Mouse (Mus musculus) MN1 (cell line): Measurements from ENCODE around the gene Abcc12.

Source experiments
- DNase-seq: peaks from one replicate; pipeline ENCODE4 v3.0.0-alpha.2; 2016; ENCODE audit warnings: low spot score

Abcc12 gene

DNA sequence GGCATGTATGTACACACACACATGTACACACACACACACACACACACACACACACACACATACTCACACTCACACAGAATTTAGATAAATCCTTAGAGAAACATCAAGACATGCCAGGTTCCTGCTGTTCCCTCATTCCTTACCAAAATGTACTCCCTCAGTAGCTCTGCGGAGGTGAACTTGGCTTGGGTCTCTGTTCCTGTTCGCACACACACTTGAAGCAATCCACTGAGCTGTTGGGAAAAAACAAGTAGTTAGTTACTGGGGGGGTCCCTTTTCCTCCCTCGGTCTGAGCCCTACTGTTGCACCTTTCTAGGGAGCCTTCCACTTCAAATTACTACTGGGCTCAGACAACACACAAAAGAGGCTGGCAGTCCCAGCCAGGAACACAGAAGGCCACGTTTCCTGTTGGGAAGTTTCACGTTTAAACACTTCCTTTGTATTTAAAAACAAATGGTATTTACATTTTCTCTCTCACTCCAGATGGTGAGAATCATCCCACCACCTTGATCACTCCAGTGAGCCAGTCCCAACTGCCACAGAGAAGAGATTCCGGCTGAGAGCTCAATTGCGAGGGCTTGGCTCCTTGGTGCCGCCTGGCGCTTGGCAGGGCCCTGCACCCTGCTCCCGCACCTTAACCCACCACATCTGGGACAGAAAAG lies 68.2 kb downstream of the Abcc12 start:
- no peak for DNase-seq

DNA sequence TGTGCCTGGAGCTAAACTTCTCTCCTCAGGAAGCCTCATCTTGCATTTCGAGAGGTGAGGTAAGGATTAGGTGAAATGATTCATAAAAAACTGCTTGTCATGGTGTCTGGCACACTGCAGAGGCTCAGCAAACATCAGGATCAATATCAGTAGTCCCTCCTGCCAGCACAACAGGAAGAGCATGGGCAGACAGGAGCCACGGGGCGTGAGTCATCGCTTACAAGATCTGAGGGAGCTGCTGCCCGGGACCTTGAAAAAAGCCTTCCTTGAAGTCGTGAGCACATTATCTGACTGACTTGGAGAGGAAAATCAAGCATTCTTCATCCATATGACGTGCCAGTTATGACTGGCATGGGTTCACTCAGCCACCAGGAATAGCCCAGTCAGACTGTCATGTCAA lies 79.1 kb downstream of the Abcc12 start:
- peak; percentile 63 for DNase-seq

DNA sequence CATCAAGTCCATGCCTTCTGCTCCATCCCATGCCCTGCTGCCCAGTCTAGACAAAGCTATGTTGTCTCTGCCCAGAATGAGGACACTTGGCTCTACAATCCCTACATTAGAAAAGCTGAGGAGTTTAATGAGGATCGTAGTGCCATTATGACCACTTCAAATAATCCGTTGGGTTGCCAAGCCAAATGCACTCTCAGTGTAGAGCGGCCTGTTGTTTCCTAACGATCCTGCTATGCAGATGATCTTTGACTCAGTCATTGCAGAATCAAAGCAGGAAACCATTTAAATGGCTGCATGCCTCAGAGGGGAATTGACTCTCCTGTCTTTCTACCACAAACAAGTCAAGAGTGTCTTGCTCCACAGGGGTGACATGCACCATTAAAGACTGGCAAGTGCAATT lies 85.4 kb downstream of the Abcc12 start:
- DNase-seq = no peak

DNA sequence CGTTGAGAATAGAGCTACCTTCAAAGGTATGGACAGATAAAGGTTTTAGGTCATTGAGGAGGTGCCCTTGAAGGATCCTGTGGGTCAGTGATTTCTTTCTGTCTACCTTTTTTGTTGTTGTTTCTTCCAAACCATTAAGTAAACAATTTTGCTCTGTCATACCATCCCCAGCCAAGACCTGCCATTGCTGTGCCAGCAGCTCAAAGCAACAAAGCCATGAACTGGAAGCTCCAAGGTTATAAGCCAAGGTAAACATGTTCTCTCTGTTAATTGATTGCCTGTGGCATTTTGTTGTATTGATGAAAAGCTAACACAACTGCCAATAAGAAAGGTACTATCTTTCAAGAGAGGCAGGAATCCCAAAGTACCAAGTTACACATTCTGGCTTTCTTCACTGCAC lies 86.6 kb downstream of the Abcc12 start:
- DNase-seq = no peak

DNA sequence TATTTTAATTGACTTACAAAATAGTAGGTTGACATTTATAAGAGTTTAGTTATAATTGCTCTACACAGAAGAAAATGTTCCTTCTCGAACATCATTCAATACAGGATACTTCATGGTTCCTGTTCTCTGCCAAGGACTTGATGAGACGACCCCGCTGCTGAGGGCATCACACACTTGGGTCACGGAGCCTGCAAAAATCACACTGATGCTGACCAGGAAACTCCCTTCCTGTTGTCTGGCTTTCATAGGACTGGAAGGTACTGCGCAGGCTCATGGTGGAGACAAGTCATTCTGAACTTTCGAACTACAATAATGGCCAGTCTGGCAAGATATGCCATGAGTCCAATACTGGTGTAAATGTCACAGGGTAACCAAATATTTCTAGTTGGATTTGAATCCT lies 95.1 kb downstream of the Abcc12 start:
- DNase-seq = no peak

DNA sequence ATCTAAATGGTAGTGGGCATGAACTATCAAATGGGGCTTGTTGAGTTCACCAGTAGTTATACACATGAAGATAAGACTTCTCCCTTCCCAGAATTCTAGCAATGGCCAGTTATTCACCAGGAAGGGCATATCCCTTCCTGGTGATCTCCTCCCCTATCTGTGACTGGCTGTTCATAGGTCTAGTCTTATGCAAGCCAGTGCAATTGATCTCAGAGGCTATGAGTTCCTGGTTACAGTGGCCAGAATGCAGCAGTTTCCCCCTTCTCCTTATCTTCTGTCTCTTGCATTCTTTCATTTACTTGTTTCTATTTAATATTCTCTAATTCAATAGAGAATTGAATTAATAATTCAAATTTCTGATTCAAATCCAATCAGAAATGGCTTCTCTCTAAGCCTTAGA lies 96.2 kb downstream of the Abcc12 start:
- DNase-seq = no peak

DNA sequence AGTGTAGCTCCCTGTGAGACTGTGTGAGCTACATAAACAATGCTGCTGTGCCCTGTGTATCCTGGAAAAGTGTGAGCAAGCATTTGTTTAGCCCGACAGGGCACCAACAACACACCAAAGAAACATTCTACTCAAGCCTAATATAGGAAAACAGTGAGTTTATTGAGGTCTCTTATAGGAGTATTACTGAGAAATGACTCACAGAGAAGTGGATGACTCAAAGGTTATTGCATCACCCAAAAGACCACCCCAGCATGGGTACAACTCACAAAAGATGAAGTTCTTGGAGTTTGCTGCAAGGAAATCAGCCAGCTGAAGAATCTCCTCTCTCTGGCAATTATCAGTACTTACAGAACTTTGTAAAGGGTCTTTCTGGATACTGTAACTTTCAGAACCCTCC lies 98.4 kb downstream of the Abcc12 start:
- DNase-seq = no peak

DNA sequence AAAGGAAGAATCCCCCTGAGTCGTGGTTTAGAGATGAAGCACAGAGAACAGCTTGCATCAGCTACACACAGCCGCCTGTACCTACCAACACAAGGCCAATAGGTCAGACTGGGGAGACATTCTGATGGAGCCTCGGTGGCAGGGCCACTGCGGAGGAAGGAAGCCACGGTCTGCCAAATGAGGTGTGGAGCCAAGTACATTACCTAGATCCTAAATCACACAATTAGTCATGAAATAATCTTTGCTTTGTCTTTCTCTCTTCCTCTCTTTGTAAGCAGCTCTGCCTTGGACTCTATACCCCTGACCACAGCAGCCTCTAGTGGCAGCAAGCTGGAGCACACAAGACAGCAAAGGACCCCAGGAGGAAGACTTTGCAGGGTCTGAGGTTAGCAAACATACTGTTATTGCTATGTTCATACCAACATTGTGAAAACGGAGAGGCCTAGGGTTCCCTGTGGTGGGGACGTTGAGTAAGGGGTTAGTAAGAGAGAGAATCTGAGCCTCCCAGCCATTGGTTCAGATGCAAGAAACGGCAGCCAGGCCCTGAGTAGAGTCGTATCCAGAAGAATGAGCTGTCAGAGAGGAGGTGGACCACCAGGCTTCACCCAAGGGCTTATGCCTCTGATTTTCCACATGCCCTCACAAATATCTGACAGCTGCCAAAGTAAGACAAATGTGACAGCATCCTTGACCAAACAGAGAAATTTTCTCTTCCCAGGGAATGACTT lies 104.6 kb downstream of the Abcc12 start:
- DNase-seq = peak; percentile 54

DNA sequence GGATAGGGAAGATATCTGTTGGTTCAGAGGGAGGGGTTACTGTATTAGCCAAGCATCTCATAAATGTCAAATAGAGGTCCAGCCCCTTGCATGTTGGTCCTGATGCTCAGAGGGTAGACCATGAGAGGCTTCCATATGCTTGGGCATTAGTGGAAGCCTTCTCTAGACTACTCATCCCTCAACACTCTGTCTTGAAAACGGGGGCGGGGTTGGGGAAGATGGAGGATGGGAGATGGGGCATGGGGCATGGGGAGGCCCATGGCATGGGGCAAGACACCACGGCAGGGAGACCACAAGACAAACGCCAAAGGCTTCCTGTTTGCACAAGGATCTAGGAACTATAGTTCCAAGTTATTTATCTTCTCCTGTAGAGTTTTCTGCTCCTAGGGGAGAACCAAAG lies 106.0 kb downstream of the Abcc12 start:
- DNase-seq = no peak

DNA sequence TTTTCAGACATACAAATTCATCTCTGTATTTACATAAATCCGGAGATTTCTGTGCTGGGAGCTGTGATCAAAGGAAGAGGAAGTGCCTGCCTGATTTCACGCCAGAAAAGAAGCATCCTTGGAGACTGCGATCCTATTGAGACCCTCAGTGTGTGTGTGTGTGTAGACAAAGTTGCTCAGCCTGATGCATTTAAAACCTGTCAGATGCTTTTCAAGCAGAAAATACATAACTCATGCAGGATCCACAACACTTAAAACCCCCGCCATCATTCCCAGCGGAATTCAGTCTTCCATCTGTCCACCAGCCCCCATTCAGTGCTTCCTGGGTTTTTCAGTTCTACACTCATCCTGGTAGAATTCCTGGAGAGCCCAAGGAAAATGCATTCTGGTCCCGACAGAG lies 107.4 kb downstream of the Abcc12 start:
- no peak for DNase-seq

DNA sequence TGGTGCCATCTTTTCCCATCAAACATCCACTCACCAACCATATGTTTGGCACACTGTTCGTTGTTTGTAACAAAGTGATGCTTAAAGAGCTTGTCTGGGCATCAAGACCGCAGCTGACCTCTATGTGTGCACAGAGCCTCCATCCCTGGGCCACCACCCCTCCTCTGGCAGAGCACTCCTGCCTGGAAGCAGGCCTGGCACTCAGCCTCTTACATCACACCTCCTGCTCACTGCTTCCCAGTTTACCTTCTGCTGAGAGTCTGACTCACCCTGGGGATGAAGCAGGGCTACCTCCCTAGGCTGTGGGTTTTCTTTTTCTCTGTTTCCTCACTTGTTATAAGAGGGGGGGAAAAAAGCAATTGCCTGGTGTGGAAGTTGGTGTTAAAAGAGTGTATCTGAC lies 109.8 kb downstream of the Abcc12 start:
- DNase-seq = peak; percentile 22

DNA sequence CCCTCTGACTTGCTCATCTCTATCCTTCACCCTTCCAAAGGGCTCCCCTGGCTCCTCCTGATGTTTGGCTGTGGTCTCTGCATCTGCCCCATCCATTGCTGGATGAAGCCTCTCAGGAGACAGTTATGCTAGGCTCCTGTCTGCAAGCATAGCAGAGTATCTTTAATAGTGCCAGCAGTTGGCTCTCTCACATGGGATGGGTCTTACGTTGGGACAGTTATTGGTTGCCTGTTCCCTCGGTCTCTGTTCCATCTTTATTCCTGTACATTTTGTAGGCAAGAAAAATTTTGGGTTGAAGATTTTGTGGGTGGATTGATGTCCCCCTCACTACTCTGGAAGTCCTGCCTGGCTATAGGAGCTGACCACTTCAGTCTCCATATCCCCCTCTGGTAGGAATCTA lies 117.3 kb downstream of the Abcc12 start:
- DNase-seq = no peak

DNA sequence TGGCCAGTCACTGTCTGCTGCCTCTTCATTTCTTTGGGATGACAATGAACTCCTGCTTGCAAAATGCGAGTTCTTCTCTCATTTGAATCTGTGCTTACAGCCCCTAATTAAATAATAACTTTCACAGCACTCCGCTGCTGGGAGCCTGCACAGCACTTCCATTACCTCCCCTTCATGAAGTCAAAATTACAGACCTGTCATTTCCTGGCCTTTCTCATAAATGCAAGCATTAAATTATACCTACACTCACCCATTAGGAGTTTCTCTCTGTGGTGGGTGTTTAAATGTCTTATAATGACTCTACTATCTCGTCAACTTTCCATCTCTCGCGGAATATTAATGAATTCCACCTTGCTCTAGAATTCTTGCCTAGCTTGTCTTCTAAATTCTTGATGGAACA lies 120.1 kb downstream of the Abcc12 start:
- DNase-seq = no peak

DNA sequence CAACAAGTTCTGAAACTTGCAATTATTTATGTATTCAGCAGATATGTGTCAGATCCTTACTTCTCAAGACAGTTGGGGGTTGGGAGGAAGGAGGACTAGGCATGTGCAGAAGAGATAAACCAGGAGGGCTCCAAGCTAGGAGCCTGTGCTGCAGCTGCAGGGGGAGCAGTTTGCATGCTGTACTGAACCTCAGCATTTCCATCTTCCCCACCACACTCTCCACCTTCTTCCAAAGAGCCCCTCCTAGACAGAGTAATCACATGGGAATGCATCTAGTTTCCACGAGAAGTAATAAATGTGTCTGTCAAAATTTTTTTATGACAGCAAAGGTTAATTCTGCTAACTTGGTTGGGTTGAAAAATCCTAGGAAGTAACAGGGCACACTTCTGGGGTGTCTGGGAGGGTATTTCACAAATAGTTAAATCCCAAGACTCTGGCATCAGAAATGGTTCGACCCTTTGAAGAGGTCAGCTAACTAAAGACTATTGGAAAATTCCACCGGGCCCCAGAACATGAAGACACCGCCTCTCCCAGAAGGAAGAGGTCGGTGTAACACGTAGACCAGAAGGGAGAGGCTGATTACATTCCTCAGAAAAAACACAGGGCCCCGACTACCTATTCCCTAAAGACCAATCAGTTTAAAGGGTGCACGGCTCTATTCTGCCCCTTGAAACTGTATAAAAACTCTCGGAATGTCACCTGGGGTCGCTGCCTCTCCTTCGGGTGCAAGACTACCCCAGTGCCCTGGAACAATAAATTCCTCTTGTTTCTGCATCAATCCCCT lies 126.6 kb downstream of the Abcc12 start:
- DNase-seq = no peak

DNA sequence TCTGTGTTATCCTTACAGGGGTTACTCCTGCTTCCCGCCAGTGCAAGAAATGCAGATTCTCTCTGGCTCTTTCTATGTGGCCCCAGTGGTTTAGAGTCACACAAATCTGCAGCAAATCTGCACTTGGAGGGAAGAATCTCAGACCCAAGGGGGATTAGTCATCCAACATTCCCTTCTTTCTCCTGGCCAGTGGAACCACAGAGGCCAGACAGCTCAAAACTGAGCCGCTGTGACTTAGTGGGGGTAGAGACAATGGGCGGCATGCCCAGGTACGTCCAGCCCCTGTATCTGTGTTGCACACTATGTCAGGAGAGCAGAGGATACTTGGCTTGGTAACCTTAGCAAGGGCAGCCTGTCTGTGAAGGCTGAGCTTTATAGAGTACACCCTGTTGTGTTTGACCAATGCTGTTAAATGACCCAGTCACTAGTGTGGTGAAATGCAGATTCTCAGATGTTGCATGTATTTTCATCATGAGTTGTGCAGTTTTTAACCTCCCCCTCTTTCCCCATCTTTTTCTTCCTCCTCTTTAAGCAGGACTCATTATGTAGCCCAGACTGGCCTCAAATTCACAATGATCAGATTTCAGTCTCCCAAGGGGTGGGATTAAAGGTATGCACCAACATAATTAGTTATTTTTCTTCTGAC lies 130.5 kb downstream of the Abcc12 start:
- DNase-seq = no peak

DNA sequence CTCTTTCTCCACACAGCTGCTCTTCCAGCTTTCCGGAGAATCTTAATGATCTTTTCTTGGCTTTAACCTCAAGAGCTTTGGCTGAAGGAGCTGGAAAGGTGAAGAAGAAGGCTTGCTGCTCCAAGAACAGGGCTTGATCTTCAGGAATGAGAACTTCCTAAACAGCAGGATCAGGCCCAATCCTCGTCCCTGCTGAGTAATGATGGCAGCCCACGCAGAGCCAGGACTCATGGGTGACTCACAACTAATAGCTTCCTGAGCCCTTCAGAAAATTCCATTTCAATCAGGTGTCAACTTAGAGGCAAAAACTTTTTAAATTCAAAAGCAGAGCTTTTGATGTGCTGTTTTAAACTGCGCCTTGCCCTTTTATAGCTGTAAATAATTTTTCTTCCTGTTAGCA lies 135.0 kb downstream of the Abcc12 start:
- no peak for DNase-seq

DNA sequence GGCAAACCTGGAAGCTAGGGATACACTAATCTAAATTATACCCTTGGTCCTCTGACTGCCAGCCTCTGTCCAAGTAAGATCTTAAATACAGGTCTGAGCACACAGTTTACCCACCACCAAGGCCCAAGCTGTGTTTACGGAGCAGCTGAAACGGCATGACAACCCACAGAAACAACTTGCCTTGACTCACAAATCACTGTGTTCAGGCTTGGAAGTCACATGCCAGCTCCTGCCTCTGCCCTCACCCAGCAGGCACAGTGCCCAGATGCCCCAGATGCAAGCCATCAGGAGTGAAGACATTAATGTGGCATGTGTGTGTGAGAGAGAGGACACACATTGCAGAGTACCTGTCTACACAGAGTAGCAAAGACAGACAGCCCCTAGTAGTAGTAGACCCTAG lies 136.7 kb downstream of the Abcc12 start:
- peak; percentile 47 for DNase-seq

DNA sequence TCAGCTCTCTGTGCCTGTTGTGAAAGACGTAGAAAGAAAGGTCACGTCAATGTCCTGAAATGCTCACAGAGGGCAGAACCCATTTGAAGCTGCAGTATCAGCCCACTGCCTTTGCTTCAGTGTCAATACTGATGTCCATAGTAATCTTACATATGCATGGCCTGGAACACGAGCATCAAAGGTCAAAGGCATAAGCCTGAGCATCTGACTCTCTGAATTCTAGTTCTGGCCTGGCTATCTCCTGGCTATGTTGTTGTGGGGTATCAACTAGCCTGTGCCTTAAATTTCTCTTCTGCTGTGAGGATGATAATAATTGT lies 141.5 kb downstream of the Abcc12 start:
- DNase-seq = no peak

DNA sequence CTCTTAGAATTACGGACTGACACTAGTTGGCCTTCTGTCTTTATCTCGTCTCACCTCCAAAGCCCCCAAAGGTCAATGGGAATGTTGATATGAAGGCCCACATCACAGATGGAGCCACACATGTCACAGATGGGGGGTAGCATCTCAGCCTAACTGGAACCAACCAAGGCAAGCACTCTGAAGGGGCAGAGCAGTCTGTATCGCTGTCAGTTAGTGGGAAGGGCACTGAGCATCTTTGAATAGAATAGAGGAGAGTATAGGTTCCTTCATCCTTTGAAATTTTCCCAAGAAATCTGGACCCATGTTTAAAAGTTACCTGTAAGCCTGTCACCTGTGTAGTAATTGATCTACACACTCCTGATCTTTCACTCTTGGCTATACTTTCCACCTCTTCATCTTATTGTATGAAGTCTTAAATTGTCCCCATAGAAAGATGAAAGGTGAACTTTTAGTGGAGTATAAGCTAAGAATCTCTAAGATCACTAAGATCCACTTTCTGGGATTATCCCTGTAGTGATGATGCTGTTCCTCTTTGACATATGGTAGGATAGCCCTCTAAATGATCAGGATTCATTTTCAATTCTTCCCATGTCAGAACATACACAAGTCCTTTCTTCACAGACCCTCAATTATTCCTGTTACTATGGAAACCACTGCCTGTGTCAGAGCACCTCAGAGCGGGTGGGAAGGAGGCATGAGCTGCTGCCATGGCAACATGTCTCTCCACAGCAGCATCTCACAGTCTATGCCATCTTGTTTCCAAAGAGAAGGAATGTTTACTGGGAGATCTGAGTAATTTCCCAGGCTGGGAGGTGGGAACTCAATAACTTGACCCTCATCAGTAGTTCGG lies 142.1 kb downstream of the Abcc12 start:
- DNase-seq = no peak

DNA sequence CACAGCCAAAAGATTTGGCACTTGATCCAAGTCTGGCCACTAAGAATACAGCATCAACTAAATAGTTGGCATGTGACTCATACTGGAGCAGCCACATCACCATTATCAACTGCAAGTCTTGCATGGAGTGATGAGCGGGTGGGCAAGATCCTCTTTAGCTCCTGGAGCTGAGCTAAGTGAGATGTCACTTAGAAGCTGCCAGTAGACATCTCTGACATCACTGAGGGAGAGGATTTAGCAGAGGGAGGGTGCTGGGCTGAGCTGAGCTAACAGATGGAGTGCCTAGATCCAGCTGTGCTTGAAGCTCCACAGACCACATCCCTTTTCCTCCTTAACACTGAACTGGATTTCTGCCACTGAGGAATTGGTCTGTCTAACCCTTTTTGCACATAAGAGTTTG lies 143.1 kb downstream of the Abcc12 start:
- no peak for DNase-seq
